Mouse (Mus musculus): ENCODE measurements around the gene Htra1. TPM values are rescaled to one million over a fixed set of nuclear protein-coding genes. Genes with fewer than 3 reads are reported as not detected.
A peak's percentile ranks its signal among the peaks of the same experiment; 100 is the strongest.

Gene Htra1
- polyA plus RNA-seq, 1 experiment from 2014 or later, result 12.7 TPM

DNA sequence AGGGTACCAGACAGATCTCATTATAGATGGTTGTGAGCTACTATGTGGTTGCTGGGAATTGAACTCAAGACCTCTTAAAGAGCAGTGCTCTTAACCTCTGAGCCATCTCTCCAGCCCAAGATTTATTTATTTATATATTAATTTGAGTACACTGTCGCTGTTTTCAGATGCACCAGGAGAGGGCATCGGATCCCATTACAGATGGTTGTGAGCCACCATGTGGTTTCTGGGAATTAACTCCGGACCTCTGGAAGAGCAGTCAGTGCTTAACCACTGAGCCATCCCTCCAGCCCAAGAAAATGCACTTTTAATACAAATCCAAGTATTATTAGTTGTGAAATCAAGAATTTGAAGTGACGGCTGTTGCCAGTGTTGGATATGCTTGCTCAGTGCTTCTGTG, 37.5 kb upstream of the Htra1 start:
- Histone ChIP-seq H3K9ac (replicated peaks; ENCODE audit: low read length) (no peak overlapping the region), H3K36me3 (ENCODE audit: control insufficient read depth, insufficient read depth, low read length) (peaks cover 14% of the 10 kb centered on the region), H3K4me1 (ENCODE audit: control insufficient read depth, insufficient read depth, low read length) (no peaks in the 10 kb centered on the region), H3K27ac (replicated peaks; ENCODE audit: low read depth, low read length) (no peak overlapping the region), H3K27me3 (ENCODE audit: control insufficient read depth, insufficient read depth, low read length) (no peaks in the 10 kb centered on the region), H3K9me3 (ENCODE audit: control insufficient read depth, low read length) (no peaks in the 10 kb centered on the region), H3K4me3 (replicated peaks; ENCODE audit: low read depth, low read length) (no peak overlapping the region), H3K4me2 (ENCODE audit: low read length) (no peak overlapping the region)
- DNase-seq (peak; percentile 9), ATAC-seq (ENCODE audit: low FRiP score, low TSS enrichment) (no peak)
- WGBS, result 83% methylated on average over 4 of the region's 4 CpGs

DNA sequence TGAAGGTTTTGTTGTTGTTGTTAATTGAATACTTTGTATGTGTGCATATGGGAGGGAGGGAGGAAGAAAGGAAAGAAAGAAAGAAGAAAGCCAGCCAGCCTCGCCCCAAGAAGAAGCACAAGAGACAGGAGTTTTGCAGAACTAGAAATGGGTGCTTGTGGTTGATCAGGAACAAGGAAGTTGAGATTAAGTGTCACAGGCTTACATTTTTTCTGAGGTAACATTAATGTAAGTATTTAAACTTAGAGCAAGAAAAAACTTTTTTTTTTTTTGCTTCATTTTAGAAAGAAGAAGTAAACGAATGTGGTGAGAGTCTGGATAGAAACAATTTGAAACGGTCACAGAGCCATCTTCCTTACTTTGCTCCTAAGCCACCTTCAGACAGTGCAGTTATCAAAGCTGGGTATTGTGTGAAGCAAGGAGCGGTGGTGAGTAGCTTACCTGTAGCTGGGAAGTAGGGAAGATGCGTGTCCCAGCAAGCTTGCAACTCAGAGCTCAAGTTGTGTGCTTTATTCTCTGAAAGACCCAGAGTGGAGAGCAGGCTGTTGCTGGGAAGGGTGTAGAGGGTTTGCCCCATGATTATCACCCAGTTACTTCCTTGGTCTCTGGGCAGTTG, 35.6 kb upstream of the Htra1 start:
- no peak overlapping the region for H3K9ac ChIP-seq (replicated peaks; ENCODE audit: low read length)
- 94% methylated on average over 5 of the region's 5 CpGs for WGBS
- no peaks in the 10 kb centered on the region for H3K9me3 ChIP-seq (ENCODE audit: control insufficient read depth, low read length)
- no peaks in the 10 kb centered on the region for H3K27me3 ChIP-seq (ENCODE audit: control insufficient read depth, insufficient read depth, low read length)
- no peaks in the 10 kb centered on the region for H3K4me1 ChIP-seq (ENCODE audit: control insufficient read depth, insufficient read depth, low read length)
- H3K36me3 ChIP-seq (ENCODE audit: control insufficient read depth, insufficient read depth, low read length), result peaks cover 29% of the 10 kb centered on the region
- no peak overlapping the region for H3K27ac ChIP-seq (replicated peaks; ENCODE audit: low read depth, low read length)
- ATAC-seq (ENCODE audit: low FRiP score, low TSS enrichment) (no peak), DNase-seq (no peak)
- no peak overlapping the region for H3K4me2 ChIP-seq (ENCODE audit: low read length)
- no peak overlapping the region for H3K4me3 ChIP-seq (replicated peaks; ENCODE audit: low read depth, low read length)

DNA sequence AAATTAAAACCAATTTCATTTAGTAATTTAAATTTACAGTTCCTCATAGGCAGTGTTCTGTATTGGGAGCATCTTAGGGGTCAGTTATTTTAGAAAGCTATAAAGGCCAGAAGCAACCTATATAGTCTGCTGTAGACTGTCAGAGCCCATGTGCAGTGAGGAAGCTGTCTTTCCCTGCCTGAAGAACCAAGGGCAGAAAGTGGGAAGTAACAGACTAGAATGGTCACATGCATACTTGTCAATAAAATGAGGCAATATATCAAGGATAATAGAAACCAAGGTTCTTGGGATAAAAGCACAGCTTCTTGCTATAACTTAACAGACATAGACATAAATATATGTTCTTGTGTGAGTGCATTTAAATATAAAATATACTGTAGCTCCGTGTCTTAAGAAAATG, 33.0 kb upstream of the Htra1 start:
- Histone ChIP-seq H3K4me1 (ENCODE audit: control insufficient read depth, insufficient read depth, low read length) (no peaks in the 10 kb centered on the region), H3K9me3 (ENCODE audit: control insufficient read depth, low read length) (no peaks in the 10 kb centered on the region), H3K9ac (replicated peaks; ENCODE audit: low read length) (no peak overlapping the region), H3K4me2 (ENCODE audit: low read length) (no peak overlapping the region), H3K36me3 (ENCODE audit: control insufficient read depth, insufficient read depth, low read length) (peaks cover 38% of the 10 kb centered on the region), H3K4me3 (replicated peaks; ENCODE audit: low read depth, low read length) (no peak overlapping the region), H3K27me3 (ENCODE audit: control insufficient read depth, insufficient read depth, low read length) (no peaks in the 10 kb centered on the region), H3K27ac (replicated peaks; ENCODE audit: low read depth, low read length) (no peak overlapping the region)
- no peak for DNase-seq
- WGBS, result 94% methylated on average over 1 of the region's 1 CpGs
- no peak for ATAC-seq (ENCODE audit: low FRiP score, low TSS enrichment)

DNA sequence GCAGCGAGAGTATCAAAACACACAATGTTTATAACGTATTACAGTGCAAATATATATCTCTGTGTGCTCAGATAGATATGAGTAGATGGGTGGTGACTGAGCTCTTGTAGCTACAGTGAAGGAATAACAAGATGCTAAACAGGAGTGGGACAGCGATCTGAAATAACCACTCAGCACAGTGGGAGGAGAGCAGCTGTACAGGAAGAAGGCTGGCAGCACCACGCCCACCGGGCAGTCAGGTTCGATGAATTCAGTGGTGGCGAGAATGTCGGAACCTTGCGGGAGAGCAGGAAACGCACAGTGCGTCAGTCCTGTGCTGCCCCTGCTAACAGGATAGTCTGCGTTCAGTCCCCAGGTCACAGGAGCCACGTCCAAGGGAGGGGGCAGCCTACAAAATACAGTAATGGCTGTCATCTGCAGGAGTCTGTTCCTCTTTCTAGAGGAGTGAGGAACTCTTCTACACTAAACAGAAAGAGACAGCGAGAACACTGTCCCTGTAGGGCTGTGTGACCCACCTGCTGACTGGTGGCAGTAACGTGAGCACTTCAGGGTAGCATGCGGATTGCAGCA, 32.3 kb upstream of the Htra1 start:
- ATAC-seq (ENCODE audit: low FRiP score, low TSS enrichment) (no peak), DNase-seq (no peak)
- Histone ChIP-seq H3K36me3 (ENCODE audit: control insufficient read depth, insufficient read depth, low read length) (peaks cover 43% of the 10 kb centered on the region), H3K9me3 (ENCODE audit: control insufficient read depth, low read length) (no peaks in the 10 kb centered on the region), H3K4me1 (ENCODE audit: control insufficient read depth, insufficient read depth, low read length) (no peaks in the 10 kb centered on the region), H3K4me2 (ENCODE audit: low read length) (no peak overlapping the region), H3K27me3 (ENCODE audit: control insufficient read depth, insufficient read depth, low read length) (no peaks in the 10 kb centered on the region), H3K9ac (replicated peaks; ENCODE audit: low read length) (no peak overlapping the region), H3K27ac (replicated peaks; ENCODE audit: low read depth, low read length) (no peak overlapping the region), H3K4me3 (replicated peaks; ENCODE audit: low read depth, low read length) (no peak overlapping the region)
- WGBS, result 94% methylated on average over 16 of the region's 16 CpGs

DNA sequence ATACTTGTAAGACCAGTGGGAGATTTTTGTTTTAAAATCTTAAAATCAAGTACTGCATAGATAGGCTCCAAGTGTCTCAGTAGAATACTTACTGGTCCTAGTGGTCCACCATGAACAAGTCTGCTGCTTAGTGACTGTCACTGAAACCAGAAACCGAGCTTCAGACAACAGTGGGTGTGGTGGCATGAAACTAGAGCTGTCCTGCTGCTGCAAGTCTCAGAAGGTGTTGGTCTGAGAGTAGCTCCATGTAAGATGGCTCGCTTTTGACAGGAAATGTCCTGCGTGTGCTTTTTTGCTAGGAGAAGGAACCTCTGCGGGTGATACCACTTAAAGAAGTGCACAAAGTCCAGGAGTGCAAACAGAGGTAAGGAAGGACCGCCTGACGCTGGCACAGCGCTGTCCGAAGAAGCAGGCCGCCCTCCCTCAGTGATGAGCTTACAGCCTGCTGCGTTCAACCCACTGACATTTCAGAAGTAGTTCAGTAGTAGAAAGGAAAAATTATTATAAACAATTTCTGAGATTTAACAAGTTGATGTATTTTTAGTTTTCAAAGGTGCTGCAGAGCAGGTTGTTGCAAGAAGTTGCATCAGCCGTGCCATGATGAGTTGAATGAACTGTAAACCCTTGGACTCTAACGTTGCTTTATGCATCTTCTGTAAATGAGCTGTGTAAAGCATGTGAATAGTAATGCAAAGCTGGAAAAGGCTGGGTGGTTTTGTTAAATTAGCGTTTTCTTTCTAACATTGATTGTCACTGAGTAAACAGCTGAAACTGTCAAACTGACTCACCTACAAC, 31.1 kb upstream of the Htra1 start:
- H3K4me2 ChIP-seq (ENCODE audit: low read length), result no peak overlapping the region
- 88% methylated on average over 13 of the region's 13 CpGs for WGBS
- H3K4me3 ChIP-seq (replicated peaks; ENCODE audit: low read depth, low read length), result no peak overlapping the region
- no peaks in the 10 kb centered on the region for H3K4me1 ChIP-seq (ENCODE audit: control insufficient read depth, insufficient read depth, low read length)
- no peak for ATAC-seq (ENCODE audit: low FRiP score, low TSS enrichment)
- no peaks in the 10 kb centered on the region for H3K9me3 ChIP-seq (ENCODE audit: control insufficient read depth, low read length)
- peaks cover 47% of the 10 kb centered on the region for H3K36me3 ChIP-seq (ENCODE audit: control insufficient read depth, insufficient read depth, low read length)
- H3K27ac ChIP-seq (replicated peaks; ENCODE audit: low read depth, low read length), result no peak overlapping the region
- H3K27me3 ChIP-seq (ENCODE audit: control insufficient read depth, insufficient read depth, low read length), result no peaks in the 10 kb centered on the region
- no peak for DNase-seq
- H3K9ac ChIP-seq (replicated peaks; ENCODE audit: low read length), result no peak overlapping the region

DNA sequence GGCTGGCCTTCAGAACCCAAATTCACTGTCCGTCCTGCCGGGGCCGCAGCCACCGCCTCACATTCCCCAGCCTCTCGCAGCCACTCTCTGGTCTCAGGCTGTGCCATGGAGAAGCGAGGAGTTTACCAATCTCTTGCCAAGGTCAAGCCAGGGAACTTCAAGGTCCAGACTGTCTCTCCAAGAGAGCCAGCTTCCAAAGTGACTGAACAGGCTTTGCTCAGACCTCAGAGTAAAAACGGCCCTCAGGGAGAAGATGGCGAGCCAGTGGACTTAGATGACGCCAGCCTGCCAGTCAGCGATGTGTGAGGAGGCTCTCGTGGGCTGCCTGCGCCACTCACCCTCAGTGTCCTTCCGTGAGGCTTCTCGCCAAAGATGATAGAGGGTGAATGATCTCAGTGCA, 25.1 kb upstream of the Htra1 start:
- Histone ChIP-seq H3K9ac (replicated peaks; ENCODE audit: low read length) (no peak overlapping the region), H3K36me3 (ENCODE audit: control insufficient read depth, insufficient read depth, low read length) (peaks cover 37% of the 10 kb centered on the region), H3K27me3 (ENCODE audit: control insufficient read depth, insufficient read depth, low read length) (no peaks in the 10 kb centered on the region), H3K4me3 (replicated peaks; ENCODE audit: low read depth, low read length) (no peak overlapping the region), H3K4me1 (ENCODE audit: control insufficient read depth, insufficient read depth, low read length) (no peaks in the 10 kb centered on the region), H3K27ac (replicated peaks; ENCODE audit: low read depth, low read length) (no peak overlapping the region), H3K4me2 (ENCODE audit: low read length) (no peak overlapping the region), H3K9me3 (ENCODE audit: control insufficient read depth, low read length) (no peaks in the 10 kb centered on the region)
- ATAC-seq (ENCODE audit: low FRiP score, low TSS enrichment) (no peak), DNase-seq (no peak)
- WGBS, result 95% methylated on average over 14 of the region's 14 CpGs

DNA sequence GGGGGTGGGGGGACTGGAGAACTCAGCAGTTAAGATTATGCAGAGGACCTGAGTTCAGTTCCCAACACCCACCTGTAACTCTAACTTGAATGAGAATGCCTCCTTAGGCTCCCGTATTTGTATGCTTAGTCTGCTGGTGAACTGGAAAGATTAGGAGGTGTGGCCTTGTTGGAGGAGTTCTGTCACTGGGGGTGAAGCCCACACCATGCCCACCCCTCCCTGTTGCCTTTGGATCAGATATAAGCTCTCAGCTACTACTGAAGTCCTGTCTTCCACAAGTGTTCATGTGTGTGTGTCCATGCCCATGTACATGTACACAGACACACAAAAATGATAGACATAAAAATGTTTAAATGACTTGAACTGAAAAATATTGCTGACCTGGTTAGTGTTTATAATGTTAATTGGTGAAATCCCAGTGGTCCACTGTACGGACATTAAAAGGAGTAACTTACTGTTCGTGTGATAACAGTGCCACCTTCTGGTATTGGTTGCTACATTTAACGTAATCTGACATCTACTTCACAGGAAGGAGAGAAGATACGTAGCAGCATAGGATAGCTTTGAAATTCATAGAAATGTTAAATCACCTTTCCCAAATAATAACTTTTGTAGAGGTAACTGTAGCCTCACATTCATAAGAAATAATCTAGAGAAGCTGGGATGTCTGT, 21.1 kb upstream of the Htra1 start:
- DNase-seq, result peak; percentile 86
- Histone ChIP-seq H3K9ac (replicated peaks; ENCODE audit: low read length) (no peak overlapping the region), H3K4me2 (ENCODE audit: low read length) (no peak overlapping the region), H3K36me3 (ENCODE audit: control insufficient read depth, insufficient read depth, low read length) (peaks cover 19% of the 10 kb centered on the region), H3K27ac (replicated peaks; ENCODE audit: low read depth, low read length) (no peak overlapping the region), H3K4me1 (ENCODE audit: control insufficient read depth, insufficient read depth, low read length) (no peaks in the 10 kb centered on the region), H3K27me3 (ENCODE audit: control insufficient read depth, insufficient read depth, low read length) (no peaks in the 10 kb centered on the region), H3K9me3 (ENCODE audit: control insufficient read depth, low read length) (no peaks in the 10 kb centered on the region), H3K4me3 (replicated peaks; ENCODE audit: low read depth, low read length) (no peak overlapping the region)
- WGBS, result 54% methylated on average over 5 of the region's 5 CpGs
- no peak for ATAC-seq (ENCODE audit: low FRiP score, low TSS enrichment)

DNA sequence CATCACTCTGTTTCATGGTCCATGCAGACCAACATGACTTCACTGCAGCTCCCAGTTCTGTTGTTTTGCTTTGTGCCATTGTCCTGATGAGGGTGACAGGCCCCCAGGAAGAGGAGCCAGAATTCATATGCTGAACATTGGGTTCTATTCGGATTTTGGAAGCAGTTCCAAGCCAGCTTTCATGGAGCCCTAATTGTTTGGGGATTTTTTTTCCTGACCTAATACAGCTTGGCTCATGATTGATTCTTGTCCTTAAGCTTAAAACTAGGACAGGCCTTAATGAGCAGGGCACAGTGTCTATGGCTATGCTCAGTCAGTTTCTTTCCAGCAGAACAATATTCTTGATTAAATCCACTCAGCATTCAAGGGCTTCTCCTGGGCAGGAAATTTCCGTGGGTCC, 17.7 kb upstream of the Htra1 start:
- no peak overlapping the region for H3K4me3 ChIP-seq (replicated peaks; ENCODE audit: low read depth, low read length)
- 53% methylated on average over 2 of the region's 2 CpGs for WGBS
- H3K27ac ChIP-seq (replicated peaks; ENCODE audit: low read depth, low read length), result no peak overlapping the region
- H3K9me3 ChIP-seq (ENCODE audit: control insufficient read depth, low read length), result no peaks in the 10 kb centered on the region
- DNase-seq, result no peak
- no peak for ATAC-seq (ENCODE audit: low FRiP score, low TSS enrichment)
- H3K9ac ChIP-seq (replicated peaks; ENCODE audit: low read length), result no peak overlapping the region
- H3K4me1 ChIP-seq (ENCODE audit: control insufficient read depth, insufficient read depth, low read length), result no peaks in the 10 kb centered on the region
- H3K27me3 ChIP-seq (ENCODE audit: control insufficient read depth, insufficient read depth, low read length), result no peaks in the 10 kb centered on the region
- H3K36me3 ChIP-seq (ENCODE audit: control insufficient read depth, insufficient read depth, low read length), result 0 out of 2 replicates have a peak, but pooled peaks cover 2% of the 10 kb centered on the region
- H3K4me2 ChIP-seq (ENCODE audit: low read length), result no peak overlapping the region
